Mouse (Mus musculus): ENCODE measurements at regions not wholly inside any gene's neighbourhood (a gene's known extent, or its start where the extent isn't known, plus 50 kb on each side); places are given as distances from the start of the nearest gene placed in this dataset.

- TF ChIP-seq POLR2A (IDR thresholded peaks at IDR 0.05; ENCODE audit: insufficient read depth, low read length) = no peak
- TF ChIP-seq CTCF (IDR thresholded peaks at IDR 0.05; ENCODE audit: low read depth, low read length) = no peak
These were observed 462.2 kb downstream of the Dmrt2 start for GRCm38 (mm10) chr19:26134385-26134784.

Measured in ES-Bruce4 (cell line).